8 mouse cellular contexts compared by ENCODE assay signal in the genomic region with DNA sequence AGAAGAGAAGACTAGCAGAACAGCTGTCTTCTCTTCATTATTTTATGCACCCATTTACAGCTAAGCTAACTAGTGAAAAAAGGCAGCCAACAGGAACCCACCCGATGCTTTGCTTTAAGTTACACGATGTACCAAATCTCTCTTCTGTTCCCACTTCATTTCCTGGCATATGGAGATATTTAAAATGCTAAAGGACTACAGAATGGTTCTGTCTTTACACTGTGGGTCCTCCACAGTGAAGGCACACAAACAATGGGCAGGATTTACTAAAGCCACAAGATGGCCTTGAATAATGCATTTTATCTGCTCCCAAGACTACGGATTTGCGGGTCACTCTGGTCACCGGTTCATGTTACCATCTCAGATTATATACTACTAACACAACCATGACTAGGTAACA. TPM values are rescaled to one million over a fixed set of nuclear protein-coding genes. Genes with fewer than 3 reads are reported as not detected.
DNase-seq lines count a peak whose midpoint lies in the region; ATAC-seq and TF ChIP-seq lines count a peak whose summit lies in the region.
"Had no signal": no experiment of that assay in that cellular context is flagged by ENCODE, and none has a peak within 500 bp of the region (broad histone marks: within the 10 kb centered on the region; RNA-seq: fewer than 3 reads in every experiment).

No protein-coding gene starts in this region.

- no peak overlapping the region for H3K9ac ChIP-seq in lung, embryonic 15.5 days
- no peak overlapping the region for H3K9ac ChIP-seq in lung, postnatal 0 days (replicated peaks; ENCODE audit: low read depth)
- no peak overlapping the region for H3K9ac ChIP-seq in embryonic facial prominence, embryonic 12.5 days
- H3K9ac ChIP-seq in neural tube, embryonic 15.5 days (replicated peaks), result peak overlapping the region; percentile 41; the same call in 1 of the 2 replicates

- no peaks in the 10 kb centered on the region for H3K9me3 ChIP-seq in lung, embryonic 15.5 days
- no peaks in the 10 kb centered on the region for H3K9me3 ChIP-seq in lung, postnatal 0 days (ENCODE audit: low read length)
- no peaks in the 10 kb centered on the region for H3K9me3 ChIP-seq in embryonic facial prominence, embryonic 12.5 days
- no peaks in the 10 kb centered on the region for H3K9me3 ChIP-seq in limb, embryonic 10.5 days (replicated peaks)
- H3K9me3 ChIP-seq in neural tube, embryonic 15.5 days (replicated peaks), result no peaks in the 10 kb centered on the region

- H3K27me3 ChIP-seq in lung, embryonic 15.5 days, result no peaks in the 10 kb centered on the region
- no peaks in the 10 kb centered on the region for H3K27me3 ChIP-seq in lung, postnatal 0 days (replicated peaks; ENCODE audit: insufficient read depth, low read length)
- H3K27me3 ChIP-seq in embryonic facial prominence, embryonic 12.5 days, result no peaks in the 10 kb centered on the region
- H3K27me3 ChIP-seq in limb, embryonic 10.5 days (ENCODE audit: low read depth, poor library complexity, severe bottlenecking), result no peaks in the 10 kb centered on the region
- no peaks in the 10 kb centered on the region for H3K27me3 ChIP-seq in neural tube, embryonic 15.5 days (replicated peaks)

- WGBS in lung, embryonic 15.5 days, result 30% methylated on average over 5 of the region's 5 CpGs
- WGBS in lung, postnatal 0 days, result 27% methylated on average over 5 of the region's 5 CpGs
- 13% methylated on average over 5 of the region's 5 CpGs for WGBS in embryonic facial prominence, embryonic 12.5 days
- 32% methylated on average over 5 of the region's 5 CpGs for WGBS in limb, embryonic 10.5 days
- WGBS in neural tube, embryonic 15.5 days, result 7% methylated on average over 5 of the region's 5 CpGs

- H3K4me1 ChIP-seq in lung, embryonic 15.5 days, result peaks cover 9% of the 10 kb centered on the region; the same call in 1 of the 2 replicates
- H3K4me1 ChIP-seq in lung, postnatal 0 days (ENCODE audit: insufficient read depth, low read depth, low read length), result no peaks in the 10 kb centered on the region
- H3K4me1 ChIP-seq in embryonic facial prominence, embryonic 12.5 days, result peaks cover 10% of the 10 kb centered on the region
- H3K4me1 ChIP-seq in limb, embryonic 10.5 days, result peaks cover 20% of the 10 kb centered on the region
- H3K4me1 ChIP-seq in neural tube, embryonic 15.5 days, result peaks cover 40% of the 10 kb centered on the region

- no peak for DNase-seq in lung, postnatal 0 days (ENCODE audit: low spot score)
- DNase-seq in limb, embryonic 10.5 days (ENCODE audit: low spot score), result no peak
- no peak for DNase-seq in Muller cell, postnatal 12 days (ENCODE audit: inconsistent ontology term)
- DNase-seq in thymus, postnatal 36 days, result no peak
- DNase-seq: adrenal gland, adult 8-10 months had no signal

- peak overlapping the region; percentile 96; the same call in 1 of the 2 replicates for H3K4me2 ChIP-seq in lung, embryonic 15.5 days
- no peak overlapping the region for H3K4me2 ChIP-seq in lung, postnatal 0 days (replicated peaks; ENCODE audit: low read depth, low read length)
- H3K4me2 ChIP-seq in embryonic facial prominence, embryonic 12.5 days (replicated peaks), result peak overlapping the region; percentile 85; the same call in 1 of the 2 replicates
- peak overlapping the region; percentile 75 for H3K4me2 ChIP-seq in neural tube, embryonic 15.5 days

- H3K27ac ChIP-seq in lung, embryonic 15.5 days, result no peak overlapping the region
- no peak overlapping the region for H3K27ac ChIP-seq in lung, postnatal 0 days (ENCODE audit: low read length)
- no peak overlapping the region for H3K27ac ChIP-seq in embryonic facial prominence, embryonic 12.5 days
- no peak overlapping the region for H3K27ac ChIP-seq in limb, embryonic 10.5 days
- H3K27ac ChIP-seq in neural tube, embryonic 15.5 days (replicated peaks), result peak overlapping the region; percentile 39; the same call in 1 of the 2 replicates

- no peak for TF ChIP-seq CTCF in lung, postnatal 0 days (IDR thresholded peaks at IDR 0.05)

- no peaks in the 10 kb centered on the region for H3K36me3 ChIP-seq in lung, embryonic 15.5 days
- no peaks in the 10 kb centered on the region for H3K36me3 ChIP-seq in lung, postnatal 0 days (ENCODE audit: insufficient read depth, low read length)
- H3K36me3 ChIP-seq in embryonic facial prominence, embryonic 12.5 days, result no peaks in the 10 kb centered on the region
- H3K36me3 ChIP-seq in limb, embryonic 10.5 days, result peaks cover 14% of the 10 kb centered on the region; the same call in 1 of the 2 replicates
- H3K36me3 ChIP-seq in neural tube, embryonic 15.5 days, result 0 out of 2 replicates have a peak, but pooled peaks cover 2% of the 10 kb centered on the region

- no peak for ATAC-seq in lung, embryonic 15.5 days (ENCODE audit: borderline replicate concordance, extremely low read depth, low FRiP score, low TSS enrichment)
- no peak for ATAC-seq in lung, postnatal 0 days
- no peak for ATAC-seq in embryonic facial prominence, embryonic 12.5 days (ENCODE audit: insufficient number of reproducible peaks, insufficient read depth, low FRiP score, low TSS enrichment)
- ATAC-seq in neural tube, embryonic 15.5 days (ENCODE audit: low FRiP score), result no peak

- TF ChIP-seq EP300 in lung, postnatal 0 days (IDR thresholded peaks at IDR 0.05), result no peak

- H3K4me3 ChIP-seq in lung, embryonic 15.5 days, result peak overlapping the region; percentile 78; the same call in 1 of the 2 replicates
- H3K4me3 ChIP-seq in lung, postnatal 0 days (ENCODE audit: low read depth, low read length), result no peak overlapping the region
- 0 out of 2 replicates have a peak overlapping the region, but pooled peaks have one; percentile 10 for H3K4me3 ChIP-seq in embryonic facial prominence, embryonic 12.5 days
- peak overlapping the region; percentile 76 for H3K4me3 ChIP-seq in limb, embryonic 10.5 days
- peak overlapping the region; percentile 85 for H3K4me3 ChIP-seq in neural tube, embryonic 15.5 days (replicated peaks)

RNA-seq across cellular contexts. Expression of gene Dyrk3, which starts 1.0 kb away (rescaled TPM):
- 3.3 and 3.7 TPM in 2 replicates for polyA plus RNA-seq in lung, embryonic 15.5 days (2015; fragmentation: Nextera tagmentation; extraction: Ambion mirVana)
- 3.4 and 4.7 TPM in 2 replicates for polyA plus RNA-seq in lung, postnatal 0 days (2015; fragmentation: Nextera tagmentation; extraction: Ambion mirVana)
- polyA plus RNA-seq in embryonic facial prominence, embryonic 12.5 days (2016; fragmentation: Nextera tagmentation; extraction: Ambion mirVana), result 6.5 and 8.7 TPM in 2 replicates
- 5.5 and 5.8 TPM in 2 replicates for polyA plus RNA-seq in limb, embryonic 10.5 days (2016; fragmentation: Nextera tagmentation; extraction: Ambion mirVana)
- 10.3 and 14.0 TPM in 2 replicates for polyA plus RNA-seq in neural tube, embryonic 15.5 days (2015; fragmentation: Nextera tagmentation; extraction: Ambion mirVana)

RNA-seq across cellular contexts. Expression of gene Eif2d, which starts 15.9 kb away (rescaled TPM):
- 60.3 and 63.0 TPM in 2 replicates for polyA plus RNA-seq in lung, embryonic 15.5 days (2015; fragmentation: Nextera tagmentation; extraction: Ambion mirVana)
- 36.3 and 42.5 TPM in 2 replicates for polyA plus RNA-seq in lung, postnatal 0 days (2015; fragmentation: Nextera tagmentation; extraction: Ambion mirVana)
- polyA plus RNA-seq in embryonic facial prominence, embryonic 12.5 days (2016; fragmentation: Nextera tagmentation; extraction: Ambion mirVana), result 66.6 and 67.7 TPM in 2 replicates
- 73.5 and 76.7 TPM in 2 replicates for polyA plus RNA-seq in limb, embryonic 10.5 days (2016; fragmentation: Nextera tagmentation; extraction: Ambion mirVana)
- polyA plus RNA-seq in neural tube, embryonic 15.5 days (2015; fragmentation: Nextera tagmentation; extraction: Ambion mirVana), result 51.5 and 53.7 TPM in 2 replicates

RNA-seq across cellular contexts. Expression of gene Mapkapk2, which starts 39.5 kb away (rescaled TPM):
- 57.9 and 61.0 TPM in 2 replicates for polyA plus RNA-seq in lung, embryonic 15.5 days (2015; fragmentation: Nextera tagmentation; extraction: Ambion mirVana)
- polyA plus RNA-seq in lung, postnatal 0 days (2015; fragmentation: Nextera tagmentation; extraction: Ambion mirVana), result 62.4 and 65.0 TPM in 2 replicates
- 62.3 and 63.1 TPM in 2 replicates for polyA plus RNA-seq in embryonic facial prominence, embryonic 12.5 days (2016; fragmentation: Nextera tagmentation; extraction: Ambion mirVana)
- polyA plus RNA-seq in limb, embryonic 10.5 days (2016; fragmentation: Nextera tagmentation; extraction: Ambion mirVana), result 46.8 and 47.9 TPM in 2 replicates
- polyA plus RNA-seq in neural tube, embryonic 15.5 days (2015; fragmentation: Nextera tagmentation; extraction: Ambion mirVana), result 15.0 and 19.9 TPM in 2 replicates
